ENCODE assay signal across 8 mouse cellular contexts in the genomic region with DNA sequence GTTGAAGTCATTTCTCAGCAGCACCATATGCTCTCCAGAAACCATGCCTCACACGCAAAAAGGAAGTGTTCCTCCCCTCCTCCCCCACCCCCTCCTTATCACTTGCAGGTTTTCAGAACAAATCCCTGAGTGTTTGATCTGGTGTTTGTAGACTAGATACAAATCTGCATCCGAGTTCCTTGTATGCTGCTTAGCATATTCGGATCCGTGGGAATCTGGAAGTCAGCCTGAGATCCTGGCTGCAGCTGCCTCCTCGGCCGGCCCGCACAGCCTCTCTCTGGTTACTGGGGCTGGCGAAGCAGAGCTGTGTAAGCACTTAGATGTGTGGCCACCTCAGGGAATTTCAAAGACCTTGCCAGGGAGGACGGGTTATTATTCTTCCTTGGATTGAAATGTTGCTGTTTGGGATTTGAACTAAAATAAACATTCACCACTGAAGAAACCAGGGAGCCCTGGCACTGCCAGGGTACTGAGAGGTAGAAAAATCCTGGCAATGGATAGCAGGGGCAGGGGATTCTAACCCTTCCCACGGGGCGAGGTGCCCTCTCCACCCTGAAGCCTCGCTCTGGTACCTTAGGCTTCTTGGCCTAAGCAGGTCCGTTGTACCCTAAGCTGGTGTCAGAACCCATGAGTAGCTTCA.
DNase-seq lines count a peak whose midpoint lies in the region; ATAC-seq lines count a peak whose summit lies in the region.
"Had no signal": no experiment of that assay in that cellular context is flagged by ENCODE, and none has a peak within 500 bp of the region (broad histone marks: within the 10 kb centered on the region; RNA-seq: fewer than 3 reads in every experiment).

No protein-coding gene starts in this region.

- H3K9ac ChIP-seq in limb, embryonic 11.5 days (ENCODE audit: low read length) = no peak overlapping the region
- H3K9ac ChIP-seq in neural tube, embryonic 14.5 days (replicated peaks; ENCODE audit: low read depth, low read length) = no peak overlapping the region
- H3K9ac ChIP-seq: lung, embryonic 15.5 days had no signal

- 0 out of 2 replicates have a peak overlapping the region, but pooled peaks have one; percentile 18 for H3K27ac ChIP-seq in limb, embryonic 11.5 days (replicated peaks; ENCODE audit: low read depth, low read length)
- H3K27ac ChIP-seq in neural tube, embryonic 14.5 days (ENCODE audit: low read depth, low read length) = peak overlapping the region; percentile 61
- H3K27ac ChIP-seq: lung, embryonic 15.5 days had no signal

- no peaks in the 10 kb centered on the region for H3K36me3 ChIP-seq in limb, embryonic 11.5 days (ENCODE audit: control insufficient read depth, insufficient read depth, low read length)
- H3K36me3 ChIP-seq in neural tube, embryonic 14.5 days (ENCODE audit: control insufficient read depth, insufficient read depth, low read length) = no peaks in the 10 kb centered on the region; the same call in 1 of the 2 replicates
- H3K36me3 ChIP-seq: lung, embryonic 15.5 days had no signal

- 14% methylated on average over 13 of the region's 13 CpGs for WGBS in limb, embryonic 11.5 days
- 7% methylated on average over 13 of the region's 13 CpGs for WGBS in neural tube, embryonic 14.5 days

- no peak for ATAC-seq in limb, embryonic 11.5 days (ENCODE audit: insufficient number of reproducible peaks, low FRiP score, low TSS enrichment, low read depth)
- peak; percentile 80 for ATAC-seq in neural tube, embryonic 14.5 days (ENCODE audit: low read depth)
- no peak for ATAC-seq in granulocyte monocyte progenitor cell, adult 5-6 weeks (replicated peaks; ENCODE audit: poor library complexity, severe bottlenecking)

- no peak overlapping the region for H3K4me3 ChIP-seq in limb, embryonic 11.5 days (ENCODE audit: low read depth, low read length)
- no peak overlapping the region for H3K4me3 ChIP-seq in neural tube, embryonic 14.5 days (ENCODE audit: low read depth, low read length)
- H3K4me3 ChIP-seq: lung, embryonic 15.5 days had no signal

- no peak overlapping the region for H3K4me2 ChIP-seq in limb, embryonic 11.5 days (ENCODE audit: low read depth, severe bottlenecking)
- no peak overlapping the region for H3K4me2 ChIP-seq in neural tube, embryonic 14.5 days (ENCODE audit: low read depth, low read length)
- H3K4me2 ChIP-seq: lung, embryonic 15.5 days had no signal

- H3K27me3 ChIP-seq in limb, embryonic 11.5 days (ENCODE audit: control insufficient read depth, insufficient read depth, low read length) = no peaks in the 10 kb centered on the region
- H3K27me3 ChIP-seq in neural tube, embryonic 14.5 days (ENCODE audit: control insufficient read depth, insufficient read depth, low read length) = no peaks in the 10 kb centered on the region
- H3K27me3 ChIP-seq: lung, embryonic 15.5 days had no signal

- peak; percentile 64 to 69 for DNase-seq in cerebellum, adult 18-20 months
- peak; percentile 36 for DNase-seq in embryo, embryonic 9.5 days (ENCODE audit: extremely low spot score)
- peak; percentile 44 to 80 for DNase-seq in gastrocnemius, postnatal 4 days (ENCODE audit: low spot score in 2 of 2)
- peak; percentile 39 to 45 for DNase-seq in kidney, adult 8-10 months
- peak; percentile 55 for DNase-seq in limb, embryonic 11.5 days (ENCODE audit: low spot score)

- peaks cover 21% of the 10 kb centered on the region for H3K4me1 ChIP-seq in limb, embryonic 11.5 days (ENCODE audit: control insufficient read depth, insufficient read depth, low read length)
- peaks cover 30% of the 10 kb centered on the region for H3K4me1 ChIP-seq in neural tube, embryonic 14.5 days (ENCODE audit: control insufficient read depth, insufficient read depth, low read length)

- no peaks in the 10 kb centered on the region for H3K9me3 ChIP-seq in limb, embryonic 11.5 days (ENCODE audit: control insufficient read depth, low read length)
- no peaks in the 10 kb centered on the region for H3K9me3 ChIP-seq in neural tube, embryonic 14.5 days (ENCODE audit: control insufficient read depth, low read length)
- H3K9me3 ChIP-seq: lung, embryonic 15.5 days had no signal
